Mouse (Mus musculus) stomach, postnatal 0 days (tissue): ENCODE results near the gene Shc2.

ENCODE experiments used
- CTCF ChIP-seq: IDR thresholded peaks from 2 replicates; pipeline ENCODE4 v1.5.1; 2016; ENCODE audit warnings: antibody characterized with exemption, low read depth, mild to moderate bottlenecking, moderate library complexity
- EP300 ChIP-seq: optimal IDR thresholded peaks from 2 replicates; pipeline ENCODE3; 2016; ENCODE audit warnings: antibody characterized with exemption

- TF ChIP-seq CTCF (no peak), EP300 (no peak)
Measured at GRCm38 (mm10) chr10:79611296-79611695, 26.4 kb downstream of the Shc2 start.
